Mouse (Mus musculus) megakaryocyte-erythroid progenitor cell, adult 5-6 weeks (primary cell): ENCODE measurements around the gene Snx10. TPM values are rescaled to one million over a fixed set of nuclear protein-coding genes. Genes with fewer than 3 reads are reported as not detected.

Experiments used
- ATAC-seq: replicated peaks from 2 replicates; pipeline ENCODE4 v1.8.0; 2016; ENCODE audit warnings: mild to moderate bottlenecking, inconsistent platforms; ENCODE audit not compliant: severe bottlenecking, poor library complexity, low FRiP score, low TSS enrichment
- total RNA-seq, 2 experiments: library from RNA; stranded (forward) in 1 of 2; stranded (reverse) in 1 of 2; fragments of 200-1000, 215-1000 nt in 1 of 2; fragments of >200 nt in 1 of 2; fragmentation: Nextera tagmentation in 1 of 2; gene quantifications; 2 replicates each; pipeline ENCODE4 v1.2.3; 2014 to 2017

Snx10 gene
- total RNA-seq, 2 experiments from 2014 or later = 16.2 to 17.0 TPM

GRCm38 (mm10) chr6:51578415-51578814 lies 54.7 kb downstream of the Snx10 start:
- ATAC-seq = no peak

- peak; percentile 88 for ATAC-seq
These were observed 56.5 kb downstream of the Snx10 start for GRCm38 (mm10) chr6:51580040-51580680.

- ATAC-seq = no peak
These were observed 57.7 kb downstream of the Snx10 start for GRCm38 (mm10) chr6:51581418-51581817.

GRCm38 (mm10) chr6:51582051-51582450 lies 58.4 kb downstream of the Snx10 start:
- ATAC-seq = no peak

DNA sequence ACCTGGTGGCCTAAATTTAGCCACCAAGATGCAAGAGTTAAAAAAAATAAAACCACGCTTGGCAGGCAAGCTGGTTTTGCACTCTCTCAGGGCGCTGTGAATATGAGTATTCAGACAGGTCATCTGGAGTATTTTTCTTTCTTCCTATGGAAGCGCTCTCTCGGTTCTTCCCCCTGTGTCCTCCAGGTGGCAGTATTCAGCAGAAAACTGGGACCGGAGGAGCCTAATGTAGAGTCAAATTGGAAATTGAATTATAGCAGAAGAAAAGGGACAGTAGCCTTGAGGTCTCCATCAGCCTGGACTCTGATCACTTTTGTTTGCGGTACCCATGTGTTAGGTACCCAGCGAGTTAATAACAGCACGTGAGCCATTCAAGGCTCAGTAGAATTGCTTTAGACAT lies 62.3 kb downstream of the Snx10 start:
- peak; percentile 81 for ATAC-seq

GRCm38 (mm10) chr6:51587266-51587665 lies 63.6 kb downstream of the Snx10 start:
- no peak for ATAC-seq

GRCm38 (mm10) chr6:51591264-51591663 lies 67.6 kb downstream of the Snx10 start:
- ATAC-seq = no peak

GRCm38 (mm10) chr6:51591844-51592243 lies 68.1 kb downstream of the Snx10 start:
- no peak for ATAC-seq

DNA sequence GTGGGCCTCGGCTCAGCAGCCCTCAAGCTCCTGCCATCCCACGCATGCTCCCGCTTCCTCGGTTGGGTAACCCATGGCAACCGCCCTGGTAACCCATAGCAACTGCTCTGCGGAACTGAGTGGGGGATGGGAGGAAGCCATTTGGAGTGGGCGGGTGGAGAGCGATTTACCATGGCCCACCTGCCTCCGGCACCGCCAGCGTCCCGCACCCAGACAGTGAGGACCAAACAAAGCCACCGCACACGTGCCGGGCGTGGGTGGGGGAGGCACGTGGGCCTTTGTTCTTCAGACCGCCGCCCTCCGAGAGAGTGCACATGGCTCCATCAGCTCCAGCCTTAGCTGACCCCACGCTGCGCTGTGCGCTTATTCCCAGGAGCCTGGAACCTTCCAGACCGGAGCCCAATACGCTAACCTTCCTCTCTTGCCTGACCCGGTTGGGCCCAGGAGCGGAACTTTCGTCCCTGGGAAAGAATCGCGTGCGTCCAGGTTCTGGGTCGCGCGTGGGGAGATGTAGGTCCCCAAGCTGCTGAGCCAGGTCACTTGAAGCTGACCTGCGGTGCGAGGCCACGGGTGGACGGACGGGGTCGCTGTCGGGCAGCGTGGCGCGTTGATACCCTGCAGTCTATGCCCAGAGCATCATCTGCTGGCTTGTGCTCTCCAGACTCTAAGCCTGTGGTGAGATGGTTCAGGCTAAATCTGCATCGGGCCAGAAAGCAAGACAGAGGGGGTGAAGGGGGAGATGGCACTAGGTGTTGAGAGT lies 68.8 kb downstream of the Snx10 start:
- peak; percentile 97 for ATAC-seq

DNA sequence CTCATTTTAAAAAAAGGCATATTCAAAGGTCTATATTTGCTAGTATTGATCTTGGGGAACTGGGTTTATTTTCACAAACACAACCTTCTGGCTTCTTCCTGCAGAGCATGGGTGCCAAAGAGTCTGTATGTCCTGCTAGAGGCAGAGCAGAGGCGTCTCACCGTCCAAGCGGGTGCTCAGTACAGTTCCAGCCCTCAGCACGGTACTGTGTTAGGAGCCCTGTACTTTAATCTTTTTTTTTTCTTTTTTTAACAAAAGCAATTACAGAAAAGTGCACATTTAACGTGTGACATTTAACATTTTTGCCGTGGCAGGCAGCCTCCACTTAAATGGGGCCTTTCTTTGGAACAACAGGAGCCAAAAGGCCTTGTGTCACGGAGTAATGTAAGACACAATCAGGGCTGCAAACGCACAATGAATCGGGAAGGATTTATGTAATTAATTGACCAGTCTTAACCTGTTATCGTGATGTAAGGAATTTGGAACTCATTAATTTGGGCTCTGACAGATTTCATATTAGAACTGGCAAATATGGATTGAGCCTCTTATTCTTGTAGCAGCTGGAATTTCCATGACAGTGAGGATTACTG lies 69.8 kb downstream of the Snx10 start:
- ATAC-seq = no peak

DNA sequence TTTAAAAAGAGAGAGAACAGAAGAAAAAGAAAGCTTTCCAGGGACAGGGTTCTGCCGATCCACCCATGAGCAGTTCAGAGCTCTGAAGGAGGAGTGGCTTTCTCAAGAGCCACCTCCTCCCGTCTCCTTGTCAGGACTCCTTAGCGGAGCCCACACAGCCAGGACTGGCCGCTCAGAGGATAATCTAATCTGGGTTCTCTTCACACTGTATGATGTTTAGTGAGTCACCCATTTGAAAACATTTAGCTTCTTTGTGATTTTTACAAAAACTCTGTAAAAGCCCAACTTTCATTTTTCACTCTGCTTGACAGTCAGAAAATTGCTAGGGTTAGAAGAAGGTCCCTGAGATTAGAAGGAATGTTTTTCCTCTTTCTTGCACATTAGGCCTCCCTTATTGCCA lies 70.8 kb downstream of the Snx10 start:
- no peak for ATAC-seq

DNA sequence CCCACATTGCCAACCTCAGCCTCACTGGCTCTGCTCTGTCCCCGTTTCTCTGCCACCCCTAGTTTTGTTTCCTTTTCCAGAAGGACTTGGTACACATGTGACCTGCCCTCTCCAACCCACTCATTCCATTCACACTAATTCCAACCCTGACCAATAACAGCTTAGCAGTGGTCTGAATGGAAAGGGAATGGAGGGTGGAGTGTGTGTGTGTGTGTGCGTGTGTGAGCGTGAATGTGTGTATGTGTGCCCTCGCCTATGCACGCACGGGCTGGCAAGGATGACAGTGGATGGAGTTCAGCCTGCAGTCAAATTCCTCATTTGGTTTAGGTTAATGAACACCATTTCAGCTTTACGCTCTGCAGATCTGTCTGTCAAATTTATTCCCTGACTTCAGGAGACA lies 74.4 kb downstream of the Snx10 start:
- ATAC-seq = no peak

- no peak for ATAC-seq
These were observed 76.7 kb downstream of the Snx10 start for GRCm38 (mm10) chr6:51600412-51600811.

DNA sequence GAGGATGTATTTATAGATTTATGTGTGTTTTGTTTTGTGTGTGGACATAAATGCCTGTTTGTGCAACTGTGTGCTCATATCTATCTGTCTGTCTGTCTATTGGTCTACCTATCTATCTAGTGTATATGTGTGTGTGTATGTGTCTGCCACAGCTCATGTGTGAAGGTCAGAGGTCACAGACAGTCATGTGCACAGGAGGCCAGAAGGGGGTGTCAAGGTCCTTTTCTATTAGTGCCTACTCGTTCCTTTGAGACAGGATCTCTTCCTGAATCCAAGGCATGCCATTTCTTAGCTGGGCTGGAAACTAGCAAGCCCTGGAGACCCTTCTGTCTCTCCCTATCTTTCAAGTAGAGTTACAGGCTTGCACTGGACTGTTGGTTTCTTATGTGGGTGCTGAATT lies 78.6 kb downstream of the Snx10 start:
- no peak for ATAC-seq

DNA sequence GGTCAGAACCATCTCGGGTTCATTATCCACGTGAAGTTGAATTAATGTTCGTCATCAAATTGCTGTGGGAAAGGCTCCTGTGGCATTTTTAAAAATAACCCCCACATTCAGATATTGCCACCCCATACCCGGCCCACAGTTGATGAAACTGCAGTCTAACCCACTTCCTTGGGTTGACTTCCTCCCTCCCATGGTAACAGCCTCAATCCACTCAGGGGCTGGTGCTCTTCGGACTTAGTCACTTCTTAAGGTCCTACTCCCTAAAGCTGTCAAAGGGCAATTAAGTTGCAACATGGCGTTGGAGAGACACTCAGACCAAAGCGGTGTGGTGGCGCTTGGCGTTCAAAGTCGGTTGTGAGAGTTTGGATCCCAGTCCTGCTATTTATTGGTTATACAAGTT lies 80.0 kb downstream of the Snx10 start:
- ATAC-seq = no peak

GRCm38 (mm10) chr6:51606245-51606644 lies 82.5 kb downstream of the Snx10 start:
- ATAC-seq = no peak

GRCm38 (mm10) chr6:51606803-51607202 lies 83.1 kb downstream of the Snx10 start:
- no peak for ATAC-seq

- no peak for ATAC-seq
These were observed 87.9 kb downstream of the Snx10 start for GRCm38 (mm10) chr6:51611621-51612020.

DNA sequence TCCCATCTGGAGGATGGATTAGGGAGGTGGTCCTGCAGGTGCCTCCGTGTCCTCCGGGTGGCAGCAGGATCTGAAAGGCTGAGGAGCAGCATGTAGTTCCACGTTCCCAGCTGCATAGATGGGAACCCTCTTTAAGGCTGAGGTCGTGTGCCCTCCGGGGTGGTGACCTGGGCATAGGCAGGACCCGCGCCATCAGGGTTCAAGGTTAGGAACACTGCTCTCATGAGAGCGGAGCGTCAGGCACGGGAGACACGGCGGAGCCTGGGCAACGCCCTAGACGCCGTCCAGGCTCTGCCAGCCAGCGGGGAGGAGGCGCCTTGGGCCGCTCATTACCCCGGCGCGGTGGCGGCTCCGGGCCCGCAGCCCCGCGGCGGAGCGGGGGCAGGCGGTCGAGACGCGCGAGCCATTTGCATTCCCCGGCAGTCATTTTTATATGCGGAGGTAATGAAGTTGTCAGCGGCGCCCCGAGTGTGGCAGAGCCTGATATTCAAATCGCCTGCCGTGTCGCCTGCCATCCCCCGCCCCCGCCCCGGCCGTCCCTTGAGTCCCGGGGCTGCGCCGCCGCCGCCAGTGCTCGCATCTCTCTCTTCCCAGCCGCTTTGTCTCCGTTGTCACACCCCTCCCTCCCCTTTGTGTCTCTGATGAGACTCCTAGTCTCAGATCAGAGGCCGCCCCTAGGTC lies 88.8 kb downstream of the Snx10 start:
- peak; percentile 94 for ATAC-seq

GRCm38 (mm10) chr6:51613661-51614060 lies 90.0 kb downstream of the Snx10 start:
- ATAC-seq = no peak
